Mouse (Mus musculus): ENCODE measurements around the gene Fancb.

DNA sequence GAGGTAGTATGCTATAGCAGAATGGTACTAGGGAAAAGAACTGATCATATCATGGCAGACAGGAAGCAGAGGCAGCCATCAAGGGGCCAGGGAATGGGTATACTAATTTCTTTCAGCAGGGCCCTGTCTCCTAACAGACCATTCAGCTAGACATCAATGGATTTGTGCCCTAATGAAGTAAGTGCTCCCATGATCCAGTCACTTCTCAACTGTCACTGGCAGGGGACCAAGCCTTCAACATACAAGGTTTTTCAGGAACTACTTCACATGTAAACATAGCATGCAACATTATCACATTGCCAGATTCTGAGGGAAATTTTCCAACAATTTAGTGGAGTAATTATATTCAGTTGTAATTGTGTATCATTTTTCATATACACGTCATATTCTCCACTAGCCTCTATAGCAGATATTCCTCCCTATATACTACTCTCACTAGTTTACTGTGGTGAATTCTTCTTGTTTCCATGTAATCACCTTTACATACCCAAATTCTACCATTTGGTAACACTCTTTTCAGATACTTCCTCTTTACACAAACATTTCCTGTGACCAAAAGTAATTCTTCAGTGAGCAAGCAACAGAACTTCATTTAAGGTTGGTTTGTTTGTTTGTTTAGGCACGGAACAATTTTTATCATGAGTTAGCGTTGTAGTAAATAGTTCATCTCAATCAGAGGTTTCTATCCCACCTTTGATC, 14.5 kb upstream of the Fancb start:
- TF ChIP-seq CTCF (IDR thresholded peaks at IDR 0.05; ENCODE audit: extremely low read depth, insufficient read length, insufficient replicate concordance, low read depth, low read length) (no peak), POLR2A (IDR thresholded peaks at IDR 0.05; ENCODE audit: low read depth, low read length) (no peak)

Measured in small intestine, adult 2 months (tissue).